Mouse (Mus musculus) CH12.LX (cell line): ENCODE results near the gene Rab4b.

ENCODE experiments used
- CHD2 ChIP-seq: IDR thresholded peaks from 2 replicates; pipeline ENCODE4 v1.6.1; 2011; ENCODE audit warnings: low read length, improper control_type of control experiment
- CTCF ChIP-seq, 2 experiments: IDR thresholded peaks in 1 of 2; conservative IDR thresholded peaks in 1 of 2; 2 replicates each; pipeline ENCODE4 v1.5.1; 2011 to 2012; ENCODE audit warnings: low read depth in 2 of 2, low read length in 2 of 2, improper control_type of control experiment in 1 of 2, inconsistent platforms in 1 of 2, mild to moderate bottlenecking in 1 of 2, moderate library complexity in 1 of 2
- EP300 ChIP-seq: IDR thresholded peaks from 2 replicates; pipeline ENCODE4 v1.6.1; 2011; ENCODE audit warnings: low read length, improper control_type of control experiment
- GABPA ChIP-seq: IDR thresholded peaks from 2 replicates; pipeline ENCODE4 v1.6.1; 2012; ENCODE audit warnings: low read depth, low read length, improper control_type of control experiment, inconsistent platforms; ENCODE audit not compliant: insufficient replicate concordance
- MAX ChIP-seq: IDR thresholded peaks from 2 replicates; pipeline ENCODE4 v1.6.1; 2011; ENCODE audit warnings: low read length, improper control_type of control experiment
- MXI1 ChIP-seq: IDR thresholded peaks from 2 replicates; pipeline ENCODE4 v1.6.1; 2011; ENCODE audit warnings: mild to moderate bottlenecking, low read depth, low read length, improper control_type of control experiment
- NELFE ChIP-seq: IDR thresholded peaks from 2 replicates; pipeline ENCODE4 v1.6.1; 2011; ENCODE audit warnings: low read depth, low read length, improper control_type of control experiment
- PAX5 ChIP-seq: IDR thresholded peaks from 2 replicates; pipeline ENCODE4 v1.6.1; 2012; ENCODE audit warnings: low read length, inconsistent platforms, mixed read lengths
- POLR2A ChIP-seq: IDR thresholded peaks from 2 replicates; pipeline ENCODE4 v1.6.1; 2011; ENCODE audit warnings: low read depth, mild to moderate bottlenecking, improper control_type of control experiment, low read length
- RAD21 ChIP-seq: IDR thresholded peaks from 2 replicates; pipeline ENCODE4 v1.6.1; 2011; ENCODE audit warnings: low read depth, mild to moderate bottlenecking, low read length, improper control_type of control experiment, moderate library complexity
- SIN3A ChIP-seq: IDR thresholded peaks from 2 replicates; pipeline ENCODE4 v1.6.1; 2012; ENCODE audit warnings: low read length, improper control_type of control experiment, inconsistent platforms
- TBP ChIP-seq: conservative IDR thresholded peaks from 2 replicates; pipeline ENCODE4 v1.6.1; 2011; ENCODE audit warnings: low read depth, low read length, improper control_type of control experiment
- USF1 ChIP-seq: IDR thresholded peaks from 2 replicates; pipeline ENCODE4 v1.6.1; 2014; ENCODE audit warnings: low read depth, mild to moderate bottlenecking, inconsistent platforms, low read length, improper control_type of control experiment
- ZNF384 ChIP-seq: IDR thresholded peaks from 2 replicates; pipeline ENCODE4 v1.6.1; 2012; ENCODE audit warnings: low read depth, low read length, improper control_type of control experiment, inconsistent platforms

- TF ChIP-seq USF1 (no peak), CHD2 (no peak), CTCF (conservative IDR thresholded peaks at IDR 0.05 in 1 of 2, IDR thresholded peaks at IDR 0.05 in 1 of 2; ENCODE audit: low read depth in 2 of 2, low read length in 2 of 2) (no peak), EP300 (no peak), RAD21 (no peak), ZNF384 (no peak), MAX (no peak), MXI1 (no peak), TBP (no peak), GABPA (no peak), SIN3A (no peak), POLR2A (no peak), PAX5 (no peak), NELFE (no peak)
Observed at GRCm38 (mm10) chr7:27218586-27218985, 39.9 kb upstream of the Rab4b start.
